Mouse (Mus musculus) embryonic facial prominence, embryonic 15.5 days (tissue): ENCODE results near the gene Gm10322. TPM values are rescaled to one million over a fixed set of nuclear protein-coding genes. Genes with fewer than 3 reads are reported as not detected.

Source experiments
- ATAC-seq: fragments of 200-750 bp; cut with Nextera tagmentation; 2 replicates; pipeline ENCODE4 v1.8.0; 2017; ENCODE audit warnings: low read depth, moderate TSS enrichment; ENCODE audit not compliant: insufficient number of reproducible peaks, low FRiP score, low TSS enrichment
- H3K27ac ChIP-seq: fragments of 300-500 bp; sonication (generic); replicated peaks from 2 replicates; pipeline ENCODE4 v1.5.1; 2015; ENCODE audit warnings: mild to moderate bottlenecking, inconsistent platforms
- H3K27me3 ChIP-seq: fragments of 300-500 bp; sonication (generic); 2 replicates; pipeline ENCODE4 v1.6.1; 2015; ENCODE audit warnings: inconsistent platforms
- H3K36me3 ChIP-seq: fragments of 300-500 bp; sonication (generic); 2 replicates; pipeline ENCODE4 v1.6.1; 2015; ENCODE audit warnings: mild to moderate bottlenecking, inconsistent platforms
- H3K4me1 ChIP-seq: fragments of 300-500 bp; sonication (generic); 2 replicates; pipeline ENCODE4 v1.6.1; 2015; ENCODE audit warnings: inconsistent platforms
- H3K4me2 ChIP-seq: fragments of 300-500 bp; sonication (generic); replicated peaks from 2 replicates; pipeline ENCODE4 v1.6.1; 2015; ENCODE audit warnings: mild to moderate bottlenecking, inconsistent platforms
- H3K4me3 ChIP-seq: fragments of 300-500 bp; sonication (generic); replicated peaks from 2 replicates; pipeline ENCODE4 v1.5.1; 2015; ENCODE audit warnings: mild to moderate bottlenecking, inconsistent platforms
- H3K9ac ChIP-seq: fragments of 300-500 bp; sonication (generic); 2 replicates; pipeline ENCODE4 v1.6.1; 2015; ENCODE audit warnings: inconsistent platforms
- H3K9me3 ChIP-seq: fragments of 300-500 bp; sonication (generic); replicated peaks from 2 replicates; pipeline ENCODE4 v1.6.1; 2016; ENCODE audit warnings: inconsistent platforms
- WGBS: fragments of 180-500 bp; shearing (Covaris S2); methylation state at CpG from one replicate; pipeline ENCODE4 v1.1.7; 2015; 5-methylcytosine and 5-hydroxymethylcytosine counted together
- polyA plus RNA-seq: library from polyadenylated mRNA; unstranded; fragments of >200 nt; fragmentation: Nextera tagmentation; extraction: Ambion mirVana; gene quantifications from 2 replicates; pipeline ENCODE4 v1.2.1, GENCODE M21; 2015

Gm10322 gene
- polyA plus RNA-seq, 1 experiment from 2014 or later: not detected

- H3K9me3 ChIP-seq: no peaks in the 10 kb centered on the region
- no peaks in the 10 kb centered on the region for H3K27me3 ChIP-seq
- no peak overlapping the region for H3K4me3 ChIP-seq
- H3K27ac ChIP-seq: no peak overlapping the region
- no peaks in the 10 kb centered on the region for H3K36me3 ChIP-seq
- 71% methylated on average over 3 of the region's 3 CpGs for WGBS
- no peak for ATAC-seq
- H3K4me1 ChIP-seq: 0 out of 2 replicates have a peak, but pooled peaks cover 4% of the 10 kb centered on the region
- no peak overlapping the region for H3K9ac ChIP-seq
- no peak overlapping the region for H3K4me2 ChIP-seq
These were observed 36.2 kb upstream of the Gm10322 start for GRCm38 (mm10) chr10:59579645-59580044.

- ATAC-seq: no peak
- Histone ChIP-seq H3K4me3 (no peak overlapping the region), H3K27ac (no peak overlapping the region), H3K9ac (no peak overlapping the region), H3K4me1 (0 out of 2 replicates have a peak, but pooled peaks cover 4% of the 10 kb centered on the region), H3K27me3 (no peaks in the 10 kb centered on the region), H3K36me3 (no peaks in the 10 kb centered on the region), H3K4me2 (no peak overlapping the region), H3K9me3 (no peaks in the 10 kb centered on the region)
- WGBS: 86% methylated on average over 3 of the region's 3 CpGs
These were observed 35.2 kb upstream of the Gm10322 start for GRCm38 (mm10) chr10:59580593-59581149.

- Histone ChIP-seq H3K27ac (no peak overlapping the region), H3K4me1 (0 out of 2 replicates have a peak, but pooled peaks cover under 1% of the 10 kb centered on the region), H3K27me3 (no peaks in the 10 kb centered on the region), H3K9ac (no peak overlapping the region), H3K9me3 (no peaks in the 10 kb centered on the region), H3K4me2 (no peak overlapping the region), H3K36me3 (no peaks in the 10 kb centered on the region), H3K4me3 (no peak overlapping the region)
- no peak for ATAC-seq
- 82% methylated on average over 1 of the region's 1 CpGs for WGBS
These were observed 33.9 kb upstream of the Gm10322 start for GRCm38 (mm10) chr10:59581826-59582543.

GRCm38 (mm10) chr10:59585621-59586020 lies 30.2 kb upstream of the Gm10322 start:
- H3K4me3 ChIP-seq: no peak overlapping the region
- ATAC-seq: no peak
- WGBS: 86% methylated on average over 5 of the region's 5 CpGs

GRCm38 (mm10) chr10:59586821-59587220 lies 29.0 kb upstream of the Gm10322 start:
- H3K27me3 ChIP-seq: no peaks in the 10 kb centered on the region
- H3K4me1 ChIP-seq: no peaks in the 10 kb centered on the region
- H3K27ac ChIP-seq: no peak overlapping the region
- H3K4me2 ChIP-seq: no peak overlapping the region
- no peak overlapping the region for H3K9ac ChIP-seq
- no peaks in the 10 kb centered on the region for H3K36me3 ChIP-seq
- ATAC-seq: no peak
- no peak overlapping the region for H3K4me3 ChIP-seq
- 83% methylated on average over 15 of the region's 15 CpGs for WGBS
- no peaks in the 10 kb centered on the region for H3K9me3 ChIP-seq

More at GRCm38 (mm10) chr10:59585621-59586020, 30.2 kb upstream of the Gm10322 start:
- Histone ChIP-seq H3K9ac (no peak overlapping the region), H3K4me2 (no peak overlapping the region), H3K36me3 (no peaks in the 10 kb centered on the region), H3K9me3 (no peaks in the 10 kb centered on the region), H3K27ac (no peak overlapping the region), H3K27me3 (no peaks in the 10 kb centered on the region), H3K4me1 (no peaks in the 10 kb centered on the region)

- WGBS: 85% methylated on average over 7 of the region's 7 CpGs
- Histone ChIP-seq H3K4me1 (no peaks in the 10 kb centered on the region), H3K27ac (no peak overlapping the region), H3K4me2 (no peak overlapping the region), H3K27me3 (no peaks in the 10 kb centered on the region), H3K4me3 (no peak overlapping the region), H3K9ac (no peak overlapping the region), H3K9me3 (no peaks in the 10 kb centered on the region), H3K36me3 (no peaks in the 10 kb centered on the region)
- no peak for ATAC-seq
These were observed 27.7 kb upstream of the Gm10322 start for GRCm38 (mm10) chr10:59588135-59588534.

- ATAC-seq: no peak
- no peaks in the 10 kb centered on the region for H3K36me3 ChIP-seq
- H3K9me3 ChIP-seq: no peaks in the 10 kb centered on the region
- no peak overlapping the region for H3K4me3 ChIP-seq
- no peaks in the 10 kb centered on the region for H3K27me3 ChIP-seq
- H3K9ac ChIP-seq: no peak overlapping the region
- H3K4me1 ChIP-seq: no peaks in the 10 kb centered on the region
- no peak overlapping the region for H3K4me2 ChIP-seq
- 71% methylated on average over 7 of the region's 7 CpGs for WGBS
- no peak overlapping the region for H3K27ac ChIP-seq
These were observed 26.4 kb upstream of the Gm10322 start for GRCm38 (mm10) chr10:59589420-59589819.

- Histone ChIP-seq H3K36me3 (no peaks in the 10 kb centered on the region), H3K4me2 (no peak overlapping the region), H3K27ac (no peak overlapping the region), H3K9ac (no peak overlapping the region), H3K4me1 (no peaks in the 10 kb centered on the region), H3K4me3 (no peak overlapping the region), H3K9me3 (no peaks in the 10 kb centered on the region), H3K27me3 (no peaks in the 10 kb centered on the region)
- WGBS: 87% methylated on average over 13 of the region's 13 CpGs
- ATAC-seq: no peak
These were observed 26.0 kb upstream of the Gm10322 start for GRCm38 (mm10) chr10:59589856-59590255.

- Histone ChIP-seq H3K4me3 (no peak overlapping the region), H3K4me1 (no peaks in the 10 kb centered on the region), H3K27me3 (no peaks in the 10 kb centered on the region), H3K36me3 (no peaks in the 10 kb centered on the region), H3K27ac (no peak overlapping the region), H3K4me2 (no peak overlapping the region), H3K9me3 (no peaks in the 10 kb centered on the region), H3K9ac (no peak overlapping the region)
- ATAC-seq: no peak
- 90% methylated on average over 9 of the region's 9 CpGs for WGBS
These were observed 25.3 kb upstream of the Gm10322 start for GRCm38 (mm10) chr10:59590606-59591005.

- Histone ChIP-seq H3K9ac (no peak overlapping the region), H3K36me3 (0 out of 2 replicates have a peak, but pooled peaks cover 9% of the 10 kb centered on the region), H3K4me1 (no peaks in the 10 kb centered on the region), H3K4me2 (no peak overlapping the region), H3K9me3 (no peaks in the 10 kb centered on the region), H3K27ac (no peak overlapping the region), H3K27me3 (no peaks in the 10 kb centered on the region), H3K4me3 (no peak overlapping the region)
- ATAC-seq: no peak
- 77% methylated on average over 13 of the region's 13 CpGs for WGBS
These were observed 21.9 kb upstream of the Gm10322 start for GRCm38 (mm10) chr10:59593826-59594570.

GRCm38 (mm10) chr10:59600516-59600915 lies 15.3 kb upstream of the Gm10322 start:
- 80% methylated on average over 8 of the region's 8 CpGs for WGBS
- H3K27me3 ChIP-seq: no peaks in the 10 kb centered on the region
- no peak overlapping the region for H3K27ac ChIP-seq
- no peak overlapping the region for H3K4me2 ChIP-seq
- 0 out of 2 replicates have a peak, but pooled peaks cover 9% of the 10 kb centered on the region for H3K36me3 ChIP-seq
- ATAC-seq: no peak
- no peak overlapping the region for H3K4me3 ChIP-seq
- no peaks in the 10 kb centered on the region for H3K9me3 ChIP-seq
- H3K4me1 ChIP-seq: peaks cover 12% of the 10 kb centered on the region; the same call in 1 of the 2 replicates
- no peak overlapping the region for H3K9ac ChIP-seq
